Mouse (Mus musculus): ENCODE results near the gene Mrps33. TPM values are rescaled to one million over a fixed set of nuclear protein-coding genes. Genes with fewer than 3 reads are reported as not detected.

The Mrps33 gene
- polyA plus RNA-seq, 1 experiment: 71.8 TPM

GRCm38 (mm10) chr6:39808511-39808910 lies 2.3 kb downstream of the Mrps33 start:
- Histone ChIP-seq H3K27ac (ENCODE audit: control insufficient read depth, insufficient read depth, low read depth, low read length, poor library complexity) (no peak overlapping the region), H3K4me1 (ENCODE audit: control insufficient read depth, insufficient read depth, low read length) (no peaks in the 10 kb centered on the region), H3K4me3 (replicated peaks; ENCODE audit: control insufficient read depth, low read depth, low read length) (no peak overlapping the region)
- WGBS: 71% methylated on average over 5 of the region's 5 CpGs
- TF ChIP-seq CTCF (IDR thresholded peaks at IDR 0.05; ENCODE audit: control insufficient read depth, insufficient read depth, low read length) (no peak), POLR2A (IDR thresholded peaks at IDR 0.05; ENCODE audit: borderline replicate concordance, control insufficient read depth, low read depth, low read length) (no peak)

GRCm38 (mm10) chr6:39807050-39807560 lies 3.7 kb downstream of the Mrps33 start:
- 86% methylated on average over 7 of the region's 7 CpGs for WGBS
- no peak overlapping the region for H3K27ac ChIP-seq (ENCODE audit: control insufficient read depth, insufficient read depth, low read depth, low read length, poor library complexity)
- no peak for TF ChIP-seq CTCF (IDR thresholded peaks at IDR 0.05; ENCODE audit: control insufficient read depth, insufficient read depth, low read length)
- no peak for TF ChIP-seq POLR2A (IDR thresholded peaks at IDR 0.05; ENCODE audit: borderline replicate concordance, control insufficient read depth, low read depth, low read length)

DNA sequence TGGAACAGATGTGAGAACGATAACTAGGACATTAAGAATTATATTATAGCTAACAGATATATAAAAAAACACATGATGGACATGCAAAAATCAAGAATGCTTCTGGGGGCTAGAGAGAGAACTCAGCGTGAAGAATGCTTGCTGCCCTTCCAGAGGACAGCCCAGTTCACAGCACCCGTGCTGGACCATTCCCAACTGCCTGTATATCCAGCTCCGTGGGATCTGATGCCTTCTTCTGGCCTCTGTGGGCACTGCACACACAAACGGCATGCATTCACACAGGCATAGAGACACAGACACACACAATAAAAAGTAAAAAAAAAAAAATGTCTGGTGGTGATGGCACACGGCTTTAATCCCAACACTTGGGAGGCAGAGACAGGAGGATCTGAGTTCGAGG lies 4.5 kb downstream of the Mrps33 start:
- WGBS: 88% methylated on average over 7 of the region's 7 CpGs
- Histone ChIP-seq H3K4me1 (ENCODE audit: control insufficient read depth, insufficient read depth, low read length) (no peaks in the 10 kb centered on the region), H3K4me3 (replicated peaks; ENCODE audit: control insufficient read depth, low read depth, low read length) (no peak overlapping the region), H3K27ac (ENCODE audit: control insufficient read depth, insufficient read depth, low read depth, low read length, poor library complexity) (no peak overlapping the region)
- TF ChIP-seq POLR2A (IDR thresholded peaks at IDR 0.05; ENCODE audit: borderline replicate concordance, control insufficient read depth, low read depth, low read length): no peak
- TF ChIP-seq CTCF (IDR thresholded peaks at IDR 0.05; ENCODE audit: control insufficient read depth, insufficient read depth, low read length): no peak

More at GRCm38 (mm10) chr6:39807050-39807560, 3.7 kb downstream of the Mrps33 start:
- no peaks in the 10 kb centered on the region for H3K4me1 ChIP-seq (ENCODE audit: control insufficient read depth, insufficient read depth, low read length)
- no peak overlapping the region for H3K4me3 ChIP-seq (replicated peaks; ENCODE audit: control insufficient read depth, low read depth, low read length)

- WGBS: 76% methylated on average over 3 of the region's 3 CpGs
- no peak overlapping the region for H3K4me3 ChIP-seq (replicated peaks; ENCODE audit: control insufficient read depth, low read depth, low read length)
- H3K4me1 ChIP-seq (ENCODE audit: control insufficient read depth, insufficient read depth, low read length): no peaks in the 10 kb centered on the region
- TF ChIP-seq POLR2A (IDR thresholded peaks at IDR 0.05; ENCODE audit: borderline replicate concordance, control insufficient read depth, low read depth, low read length): no peak
- no peak overlapping the region for H3K27ac ChIP-seq (ENCODE audit: control insufficient read depth, insufficient read depth, low read depth, low read length, poor library complexity)
Measured at GRCm38 (mm10) chr6:39805916-39806315, 4.9 kb downstream of the Mrps33 start.

DNA sequence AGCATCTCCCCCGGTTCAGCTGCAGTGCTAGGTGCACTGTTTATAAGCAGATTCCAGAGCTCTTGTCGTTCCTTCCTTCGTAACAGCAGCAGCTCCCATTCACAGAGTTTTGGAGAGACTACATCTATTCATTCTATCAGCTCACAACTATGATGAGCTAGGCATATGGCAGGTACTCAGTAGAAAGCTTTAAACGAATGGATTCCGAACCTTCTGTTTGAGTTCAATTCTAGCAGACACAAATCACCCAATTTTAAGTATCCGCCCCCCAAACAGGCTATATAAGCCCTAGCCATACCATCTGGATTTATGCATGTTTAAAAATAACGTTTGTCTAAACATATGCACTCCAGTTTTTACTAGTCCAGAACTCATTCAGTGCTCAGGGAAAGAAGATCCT lies 9.8 kb downstream of the Mrps33 start:
- TF ChIP-seq CTCF (IDR thresholded peaks at IDR 0.05; ENCODE audit: control insufficient read depth, insufficient read depth, low read length): no peak
- no peak for TF ChIP-seq POLR2A (IDR thresholded peaks at IDR 0.05; ENCODE audit: borderline replicate concordance, control insufficient read depth, low read depth, low read length)
- 90% methylated on average over 7 of the region's 7 CpGs for WGBS
- Histone ChIP-seq H3K27ac (ENCODE audit: control insufficient read depth, insufficient read depth, low read depth, low read length, poor library complexity) (no peak overlapping the region), H3K4me1 (ENCODE audit: control insufficient read depth, insufficient read depth, low read length) (no peaks in the 10 kb centered on the region), H3K4me3 (replicated peaks; ENCODE audit: control insufficient read depth, low read depth, low read length) (no peak overlapping the region)

DNA sequence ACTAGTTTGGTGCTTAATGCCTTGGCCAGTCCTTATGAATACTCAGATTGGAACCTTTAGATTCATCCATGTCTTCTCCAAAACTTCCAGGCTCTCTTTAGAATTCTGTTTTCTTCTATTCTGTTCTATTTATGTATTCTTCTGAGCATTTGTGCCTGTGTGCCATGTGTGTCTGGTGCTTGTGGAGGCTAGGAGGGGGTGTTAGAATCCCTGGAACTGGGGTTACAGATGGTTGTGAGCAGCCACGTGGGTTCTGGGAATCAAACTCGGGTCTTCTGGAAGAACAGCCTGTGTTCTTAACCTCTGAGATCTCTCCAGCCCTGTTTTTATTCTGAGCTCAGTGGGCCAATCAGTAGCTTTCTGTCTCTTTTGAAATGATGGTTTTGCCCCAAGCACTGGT lies 13.7 kb downstream of the Mrps33 start:
- H3K4me3 ChIP-seq (replicated peaks; ENCODE audit: control insufficient read depth, low read depth, low read length): no peak overlapping the region
- no peak overlapping the region for H3K27ac ChIP-seq (ENCODE audit: control insufficient read depth, insufficient read depth, low read depth, low read length, poor library complexity)
- TF ChIP-seq POLR2A (IDR thresholded peaks at IDR 0.05; ENCODE audit: borderline replicate concordance, control insufficient read depth, low read depth, low read length): no peak
- no peak for TF ChIP-seq CTCF (IDR thresholded peaks at IDR 0.05; ENCODE audit: control insufficient read depth, insufficient read depth, low read length)
- WGBS: 59% methylated on average over 2 of the region's 2 CpGs
- H3K4me1 ChIP-seq (ENCODE audit: control insufficient read depth, insufficient read depth, low read length): no peaks in the 10 kb centered on the region

DNA sequence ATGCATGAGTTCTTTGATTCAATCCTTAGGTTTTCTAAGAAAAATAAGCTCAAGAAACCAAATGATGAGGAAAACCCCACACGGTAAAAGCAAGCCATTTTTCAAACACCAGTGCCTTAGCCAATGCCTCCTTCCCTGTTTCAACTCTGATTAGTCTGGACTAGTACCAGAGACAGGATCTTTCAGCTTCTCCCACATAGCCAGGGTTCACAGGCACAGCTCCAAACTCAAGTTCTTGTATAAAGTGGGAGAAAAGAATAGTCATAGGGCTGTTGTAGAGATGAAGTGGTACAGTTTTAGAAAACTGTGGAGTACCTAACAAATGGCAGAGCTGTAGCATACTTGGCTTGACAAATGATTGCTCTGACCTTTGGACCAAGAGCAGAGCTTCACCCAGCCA lies 14.6 kb downstream of the Mrps33 start:
- Histone ChIP-seq H3K27ac (ENCODE audit: control insufficient read depth, insufficient read depth, low read depth, low read length, poor library complexity) (no peak overlapping the region), H3K4me3 (replicated peaks; ENCODE audit: control insufficient read depth, low read depth, low read length) (no peak overlapping the region), H3K4me1 (ENCODE audit: control insufficient read depth, insufficient read depth, low read length) (no peaks in the 10 kb centered on the region)
- TF ChIP-seq CTCF (IDR thresholded peaks at IDR 0.05; ENCODE audit: control insufficient read depth, insufficient read depth, low read length) (no peak), POLR2A (IDR thresholded peaks at IDR 0.05; ENCODE audit: borderline replicate concordance, control insufficient read depth, low read depth, low read length) (no peak)
- 73% methylated on average over 1 of the region's 1 CpGs for WGBS

GRCm38 (mm10) chr6:39791806-39792205 lies 19.0 kb downstream of the Mrps33 start:
- WGBS: 85% methylated on average over 5 of the region's 5 CpGs
- H3K4me3 ChIP-seq (replicated peaks; ENCODE audit: control insufficient read depth, low read depth, low read length): no peak overlapping the region

DNA sequence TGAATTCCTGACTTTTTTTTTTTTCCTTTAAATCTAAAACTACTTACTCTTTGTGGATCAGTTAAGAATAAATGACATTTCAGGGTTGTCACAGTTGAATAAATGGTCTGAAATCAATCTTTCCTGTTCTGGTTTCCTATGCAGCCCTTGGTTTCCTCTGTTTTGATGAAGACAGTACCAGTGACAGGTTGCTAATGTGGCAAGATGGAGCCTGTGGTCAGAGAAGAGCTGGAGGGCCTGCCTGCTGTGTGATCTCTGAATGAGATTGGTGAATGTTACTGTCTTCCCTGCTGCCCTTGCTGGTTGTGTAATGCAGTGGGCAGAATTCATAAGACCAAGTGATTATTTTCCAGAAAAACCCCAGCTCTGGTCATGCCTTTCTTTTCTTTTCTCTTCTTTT lies 22.4 kb downstream of the Mrps33 start:
- no peaks in the 10 kb centered on the region; the same call in 1 of the 2 replicates for H3K4me1 ChIP-seq (ENCODE audit: control insufficient read depth, insufficient read depth, low read length)
- no peak overlapping the region for H3K27ac ChIP-seq (ENCODE audit: control insufficient read depth, insufficient read depth, low read depth, low read length, poor library complexity)
- TF ChIP-seq CTCF (IDR thresholded peaks at IDR 0.05; ENCODE audit: control insufficient read depth, insufficient read depth, low read length) (no peak), POLR2A (IDR thresholded peaks at IDR 0.05; ENCODE audit: borderline replicate concordance, control insufficient read depth, low read depth, low read length) (no peak)
- H3K4me3 ChIP-seq (replicated peaks; ENCODE audit: control insufficient read depth, low read depth, low read length): no peak overlapping the region

More at GRCm38 (mm10) chr6:39791806-39792205, 19.0 kb downstream of the Mrps33 start:
- Histone ChIP-seq H3K27ac (ENCODE audit: control insufficient read depth, insufficient read depth, low read depth, low read length, poor library complexity) (no peak overlapping the region), H3K4me1 (ENCODE audit: control insufficient read depth, insufficient read depth, low read length) (no peaks in the 10 kb centered on the region; the same call in 1 of the 2 replicates)
- TF ChIP-seq CTCF (IDR thresholded peaks at IDR 0.05; ENCODE audit: control insufficient read depth, insufficient read depth, low read length) (no peak), POLR2A (IDR thresholded peaks at IDR 0.05; ENCODE audit: borderline replicate concordance, control insufficient read depth, low read depth, low read length) (no peak)

All from bone marrow, adult 2 months (tissue).